Mouse (Mus musculus) stomach, embryonic 14.5 days (tissue): ENCODE results near the gene Abtb2. TPM values are rescaled to one million over a fixed set of nuclear protein-coding genes. Genes with fewer than 3 reads are reported as not detected.

Source experiments
- ATAC-seq: fragments of 200-750 bp; cut with Nextera tagmentation; 2 replicates; pipeline ENCODE4 v1.8.0; 2017; ENCODE audit warnings: low read depth, moderate TSS enrichment; ENCODE audit not compliant: insufficient number of reproducible peaks, insufficient read depth, low FRiP score
- H3K27ac ChIP-seq: fragments of 300-500 bp; sonication (generic); 2 replicates; pipeline ENCODE4 v1.5.1; 2014; ENCODE audit warnings: mild to moderate bottlenecking, low read length, moderate library complexity, mixed read lengths
- H3K27me3 ChIP-seq: fragments of 300-500 bp; sonication (generic); 2 replicates; pipeline ENCODE4 v1.6.1; 2014; ENCODE audit warnings: low read length, control low read depth, mixed read lengths; ENCODE audit not compliant: control insufficient read depth, insufficient read depth
- H3K36me3 ChIP-seq: fragments of 300-500 bp; sonication (generic); 2 replicates; pipeline ENCODE4 v1.6.1; 2014; ENCODE audit warnings: mild to moderate bottlenecking, control low read depth, low read length, moderate library complexity, mixed read lengths; ENCODE audit not compliant: control insufficient read depth, insufficient read depth
- H3K4me1 ChIP-seq: fragments of 300-500 bp; sonication (generic); 2 replicates; pipeline ENCODE4 v1.6.1; 2014; ENCODE audit warnings: low read length, control low read depth, mixed read lengths; ENCODE audit not compliant: control insufficient read depth, insufficient read depth
- H3K4me2 ChIP-seq: fragments of 300-500 bp; sonication (generic); replicated peaks from 2 replicates; pipeline ENCODE4 v1.6.1; 2014; ENCODE audit warnings: low read depth, low read length, control low read depth
- H3K4me3 ChIP-seq: fragments of 300-500 bp; sonication (generic); 2 replicates; pipeline ENCODE4 v1.5.1; 2014; ENCODE audit warnings: low read depth, low read length, control low read depth
- H3K9ac ChIP-seq: fragments of 300-500 bp; sonication (generic); replicated peaks from 2 replicates; pipeline ENCODE4 v1.6.1; 2014; ENCODE audit warnings: low read depth, mild to moderate bottlenecking, control low read depth, low read length, moderate library complexity, mixed read lengths
- H3K9me3 ChIP-seq: fragments of 300-500 bp; sonication (generic); 2 replicates; pipeline ENCODE4 v1.6.1; 2016; ENCODE audit warnings: low read depth, low read length, control low read depth; ENCODE audit not compliant: control insufficient read depth
- WGBS: fragments of 180-500 bp; shearing (Covaris S2); extraction: QIAGEN DNeasy Blood & Tissue Kit; methylation state at CpG from one replicate; pipeline ENCODE4 v1.1.7; 2014; 5-methylcytosine and 5-hydroxymethylcytosine counted together
- polyA plus RNA-seq: library from polyadenylated mRNA; unstranded; fragments of >200 nt; fragmentation: Nextera tagmentation; extraction: Ambion mirVana; gene quantifications from 2 replicates; pipeline ENCODE4 v1.2.1, GENCODE M21; 2014

The Abtb2 gene
- polyA plus RNA-seq, 1 experiment from 2014 or later = 4.4 TPM

DNA sequence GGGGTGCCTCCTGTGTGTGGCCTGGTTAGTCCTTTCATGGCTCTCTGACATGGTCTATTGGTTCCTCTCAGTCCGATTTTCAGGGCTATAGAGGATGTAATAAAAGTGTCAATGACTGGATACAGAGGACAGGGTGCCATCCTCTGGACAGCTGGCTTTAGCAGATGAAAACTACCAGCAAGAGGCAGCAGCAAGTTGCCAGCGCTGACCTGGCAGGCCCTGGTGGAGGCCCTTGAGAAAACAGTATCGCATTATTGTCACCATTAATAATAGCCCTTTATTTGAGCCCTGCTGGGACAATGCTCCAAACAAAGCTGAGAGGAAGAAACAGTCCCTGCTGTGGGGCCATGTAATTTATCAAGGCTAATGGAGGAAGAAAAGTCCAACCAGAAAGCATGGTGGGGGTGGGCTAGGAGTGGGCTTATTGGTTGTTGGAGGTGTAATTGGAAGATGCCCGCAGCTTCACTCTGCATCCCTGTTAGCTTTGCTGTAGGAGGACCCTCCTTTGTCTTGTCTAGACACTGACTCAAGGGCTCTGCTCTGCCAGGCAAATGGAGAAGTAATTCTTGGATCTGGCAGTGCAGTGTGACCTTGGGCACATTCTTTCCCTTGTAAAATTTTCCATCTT, 77.6 kb downstream of the Abtb2 start:
- Histone ChIP-seq H3K36me3 (no peaks in the 10 kb centered on the region), H3K4me2 (no peak overlapping the region), H3K27me3 (no peaks in the 10 kb centered on the region), H3K4me1 (0 out of 2 replicates have a peak, but pooled peaks cover 11% of the 10 kb centered on the region), H3K9ac (no peak overlapping the region), H3K27ac (no peak overlapping the region), H3K4me3 (no peak overlapping the region), H3K9me3 (no peaks in the 10 kb centered on the region)
- 39% methylated on average over 4 of the region's 4 CpGs for WGBS
- ATAC-seq = peak; percentile 26; the same call in 1 of the 2 replicates

DNA sequence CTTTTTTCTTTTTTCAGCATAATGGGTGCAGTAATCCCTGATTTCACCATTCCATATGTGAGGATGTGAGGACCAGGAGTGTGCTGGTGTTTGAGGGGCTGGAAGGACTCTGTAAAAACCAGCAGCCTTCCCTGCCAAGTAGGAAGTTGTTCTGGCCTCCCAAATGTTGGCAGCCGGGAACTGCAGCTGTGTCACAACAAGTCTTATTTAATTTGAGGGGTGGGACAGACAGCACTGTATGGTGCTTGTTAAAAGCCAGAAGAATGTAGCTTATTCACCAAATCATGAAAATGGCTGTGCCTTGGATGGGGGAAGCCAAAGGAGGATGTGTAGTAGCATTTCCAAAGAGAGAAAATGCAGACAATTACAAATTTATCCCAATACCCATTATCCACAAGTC, 78.3 kb downstream of the Abtb2 start:
- no peak overlapping the region for H3K4me2 ChIP-seq
- no peak for ATAC-seq
- no peaks in the 10 kb centered on the region for H3K27me3 ChIP-seq
- H3K36me3 ChIP-seq = no peaks in the 10 kb centered on the region
- H3K4me3 ChIP-seq = no peak overlapping the region
- 0 out of 2 replicates have a peak, but pooled peaks cover 11% of the 10 kb centered on the region for H3K4me1 ChIP-seq
- H3K9ac ChIP-seq = no peak overlapping the region
- WGBS = 44% methylated on average over 1 of the region's 1 CpGs
- no peaks in the 10 kb centered on the region for H3K9me3 ChIP-seq
- no peak overlapping the region for H3K27ac ChIP-seq

DNA sequence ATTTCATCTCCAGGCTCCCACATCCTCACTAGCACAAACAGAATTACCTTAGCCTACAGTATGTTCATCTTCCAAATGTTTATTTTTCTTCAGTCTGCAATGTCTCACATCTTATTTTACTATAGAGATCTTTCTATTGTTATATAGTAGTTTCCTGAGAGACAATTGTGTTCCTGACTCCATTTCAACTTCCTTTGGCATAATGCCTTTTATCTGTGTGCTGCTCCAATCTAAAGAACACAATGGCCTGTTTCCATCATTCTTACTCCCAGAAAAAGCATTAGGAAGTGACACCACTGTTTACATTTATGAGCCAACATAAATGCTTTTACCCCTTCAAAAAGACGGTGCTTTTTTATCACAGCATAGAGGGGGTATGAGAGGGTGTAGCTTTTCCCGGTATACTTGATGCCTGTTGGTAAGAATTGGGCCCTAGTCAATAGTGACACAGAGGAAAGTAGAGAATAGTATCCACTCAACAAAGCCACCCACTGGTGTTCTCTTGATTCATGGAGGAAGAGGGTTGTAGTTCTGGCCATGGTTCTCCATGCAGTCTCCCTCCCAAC, 84.3 kb downstream of the Abtb2 start:
- ATAC-seq = no peak

DNA sequence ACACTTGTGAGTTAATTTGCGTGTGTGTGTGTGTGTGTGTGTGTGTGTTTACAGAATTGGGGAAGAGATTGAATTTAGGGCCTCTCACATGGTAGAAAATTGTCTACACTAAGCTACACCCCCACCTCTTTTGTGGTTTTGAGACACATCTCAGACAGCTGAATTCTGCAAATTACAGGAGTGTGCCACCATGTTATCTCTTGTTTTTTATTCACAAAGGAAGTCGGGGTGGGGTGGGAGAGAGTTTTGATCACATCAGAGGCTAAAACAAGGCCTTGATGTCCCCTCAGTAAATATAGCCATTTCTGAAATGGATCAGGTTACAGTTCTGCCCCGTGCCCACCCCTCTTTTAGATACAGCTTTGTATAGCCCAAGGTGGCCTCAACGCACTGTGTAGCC, 86.0 kb downstream of the Abtb2 start:
- WGBS = 65% methylated on average over 4 of the region's 4 CpGs
- H3K27ac ChIP-seq = no peak overlapping the region
- H3K36me3 ChIP-seq = no peaks in the 10 kb centered on the region
- no peaks in the 10 kb centered on the region for H3K27me3 ChIP-seq
- 0 out of 2 replicates have a peak, but pooled peaks cover 3% of the 10 kb centered on the region for H3K4me1 ChIP-seq
- H3K9me3 ChIP-seq = no peaks in the 10 kb centered on the region
- H3K9ac ChIP-seq = no peak overlapping the region
- no peak overlapping the region for H3K4me2 ChIP-seq
- no peak overlapping the region for H3K4me3 ChIP-seq
- no peak for ATAC-seq

More for the DNA sequence above, 84.3 kb downstream of the Abtb2 start:
- Histone ChIP-seq H3K9ac (no peak overlapping the region), H3K4me3 (no peak overlapping the region), H3K27me3 (no peaks in the 10 kb centered on the region), H3K4me1 (0 out of 2 replicates have a peak, but pooled peaks cover 3% of the 10 kb centered on the region), H3K36me3 (no peaks in the 10 kb centered on the region), H3K4me2 (no peak overlapping the region), H3K9me3 (no peaks in the 10 kb centered on the region), H3K27ac (no peak overlapping the region)
- WGBS = 27% methylated on average over 2 of the region's 2 CpGs

DNA sequence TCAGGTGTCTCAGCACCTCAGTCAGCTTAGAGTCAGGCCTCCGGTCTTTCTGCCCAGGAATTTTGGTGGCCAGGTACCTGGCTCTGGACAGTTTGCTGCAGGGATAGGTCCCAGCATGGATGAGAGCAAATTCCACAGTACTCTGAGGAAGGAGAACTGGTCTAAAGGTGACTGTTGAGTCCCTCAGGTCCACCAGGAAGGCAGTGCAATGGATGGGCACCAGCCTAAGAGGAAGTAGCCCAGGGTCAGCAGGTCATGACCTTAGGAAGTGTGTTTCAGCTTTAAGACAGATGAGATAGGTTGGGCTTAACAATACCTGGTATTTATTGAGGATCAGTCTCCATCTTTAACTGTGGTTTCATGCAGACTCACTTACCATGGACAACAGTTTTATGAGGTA, 88.9 kb downstream of the Abtb2 start:
- Histone ChIP-seq H3K4me3 (no peak overlapping the region), H3K9me3 (no peaks in the 10 kb centered on the region), H3K27ac (no peak overlapping the region), H3K36me3 (no peaks in the 10 kb centered on the region), H3K4me1 (0 out of 2 replicates have a peak, but pooled peaks cover under 1% of the 10 kb centered on the region), H3K27me3 (no peaks in the 10 kb centered on the region), H3K4me2 (no peak overlapping the region), H3K9ac (no peak overlapping the region)
- ATAC-seq = no peak
- 87% methylated on average over 1 of the region's 1 CpGs for WGBS

DNA sequence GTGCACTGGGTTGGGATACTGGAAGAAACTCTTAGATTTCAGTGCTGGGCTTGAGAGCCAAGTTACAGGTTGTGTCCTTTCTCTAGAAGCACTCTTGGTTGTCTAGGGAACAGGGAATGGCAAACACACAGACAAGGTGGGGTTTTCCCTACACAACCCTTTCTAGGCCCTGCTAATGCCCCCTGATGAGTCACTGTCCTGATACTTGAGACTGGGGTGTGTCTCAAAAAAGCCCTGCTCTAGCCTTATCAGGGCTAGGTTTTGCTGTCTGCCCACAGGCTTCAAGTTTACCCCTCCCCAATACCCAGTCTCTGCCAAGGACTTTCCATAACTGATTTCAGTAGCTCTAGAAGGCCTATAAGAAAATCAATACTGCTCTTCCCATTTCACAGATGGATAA, 89.9 kb downstream of the Abtb2 start:
- ATAC-seq = peak; percentile 28; the same call in 1 of the 2 replicates
- Histone ChIP-seq H3K27ac (no peak overlapping the region), H3K4me2 (no peak overlapping the region), H3K9ac (no peak overlapping the region), H3K4me1 (no peaks in the 10 kb centered on the region), H3K36me3 (no peaks in the 10 kb centered on the region), H3K27me3 (no peaks in the 10 kb centered on the region), H3K4me3 (no peak overlapping the region), H3K9me3 (no peaks in the 10 kb centered on the region)

DNA sequence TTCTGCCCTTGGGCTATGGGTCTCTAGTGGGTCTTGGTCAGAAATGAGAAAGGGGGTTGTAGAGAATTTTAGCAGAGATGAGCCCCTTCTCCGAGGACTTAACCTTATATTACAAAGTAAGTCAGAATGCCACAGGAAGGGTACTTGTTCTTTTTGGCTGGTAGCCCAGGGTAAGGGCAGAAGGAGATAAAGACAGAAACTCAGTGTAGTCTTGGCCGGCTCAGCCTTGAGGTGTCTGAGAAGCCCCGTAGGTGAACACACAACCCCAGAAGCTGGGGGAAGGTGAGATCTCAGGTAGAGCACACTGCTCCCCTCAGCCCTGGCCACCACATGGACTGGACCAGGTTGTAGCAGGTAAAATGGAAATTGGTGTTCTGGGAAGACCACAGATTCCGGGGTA, 93.1 kb downstream of the Abtb2 start:
- H3K27me3 ChIP-seq = no peaks in the 10 kb centered on the region
- ATAC-seq = no peak
- H3K4me1 ChIP-seq = no peaks in the 10 kb centered on the region
- WGBS = 80% methylated on average over 4 of the region's 4 CpGs
- no peak overlapping the region for H3K4me3 ChIP-seq
- H3K4me2 ChIP-seq = no peak overlapping the region
- H3K9ac ChIP-seq = no peak overlapping the region
- no peak overlapping the region for H3K27ac ChIP-seq
- H3K36me3 ChIP-seq = no peaks in the 10 kb centered on the region
- H3K9me3 ChIP-seq = no peaks in the 10 kb centered on the region

DNA sequence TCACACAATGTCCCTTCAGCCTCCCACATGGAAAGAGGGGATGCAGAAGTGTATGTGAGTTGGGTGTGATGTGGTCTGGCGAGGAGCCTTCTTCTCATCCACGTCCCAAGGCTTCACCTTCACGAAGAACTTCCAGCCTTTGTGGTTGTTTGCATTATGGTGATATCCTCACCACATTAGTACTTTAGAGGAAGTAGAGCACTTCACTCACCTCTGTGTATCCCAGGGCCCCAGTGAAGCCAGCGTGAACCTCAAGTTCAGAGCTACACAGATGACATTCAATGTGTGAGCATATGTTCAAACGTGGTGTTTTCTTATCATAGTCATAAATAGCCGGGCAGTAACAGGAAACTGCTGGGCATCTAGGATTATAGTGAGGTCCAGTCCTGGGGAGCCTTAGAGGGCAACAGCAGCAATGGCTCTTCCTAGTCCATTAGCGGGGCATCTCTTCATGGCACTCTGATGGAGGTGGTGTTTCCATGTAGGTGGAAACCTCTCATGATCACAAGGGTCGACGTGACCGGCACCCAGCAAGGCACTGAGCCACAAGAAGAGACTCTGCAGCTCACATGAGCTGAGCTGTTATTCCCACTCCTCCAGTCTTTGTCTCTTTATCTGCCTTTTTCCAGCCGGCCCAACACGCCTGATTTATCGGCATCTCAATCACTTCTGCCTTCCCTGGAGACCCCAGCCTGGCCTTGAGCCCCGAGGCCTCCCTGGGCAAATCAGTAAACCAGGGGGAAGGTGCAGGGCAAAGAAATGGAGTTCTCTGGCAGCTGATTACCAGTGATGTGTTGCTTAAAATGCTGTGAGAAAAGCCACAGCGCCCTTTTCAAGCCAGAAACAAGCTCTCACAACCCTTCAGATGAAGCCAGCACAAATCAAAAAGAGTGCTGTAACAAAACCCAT, 93.8 kb downstream of the Abtb2 start:
- 75% methylated on average over 15 of the region's 15 CpGs for WGBS
- H3K4me1 ChIP-seq = no peaks in the 10 kb centered on the region
- H3K4me2 ChIP-seq = no peak overlapping the region
- no peaks in the 10 kb centered on the region for H3K9me3 ChIP-seq
- no peak overlapping the region for H3K9ac ChIP-seq
- H3K36me3 ChIP-seq = no peaks in the 10 kb centered on the region
- no peak for ATAC-seq
- no peaks in the 10 kb centered on the region for H3K27me3 ChIP-seq
- no peak overlapping the region for H3K4me3 ChIP-seq
- no peak overlapping the region for H3K27ac ChIP-seq
